Mouse (Mus musculus) kidney, embryonic 16.5 days (tissue): ENCODE results near the gene Hist2h2ac. TPM values are rescaled to one million over a fixed set of nuclear protein-coding genes. Genes with fewer than 3 reads are reported as not detected.
"Not testable (repeated sequence)": the region's sequence is repeated elsewhere in the genome, so short reads cannot be mapped to it uniquely, and the experiment has no call there.

Experiments
- ATAC-seq: fragments of 200-750 bp; cut with Nextera tagmentation; 2 replicates; pipeline ENCODE4 v1.8.0; 2017; ENCODE audit warnings: moderate TSS enrichment; ENCODE audit not compliant: low FRiP score, low TSS enrichment
- H3K27ac ChIP-seq: fragments of 300-500 bp; sonication (generic); 2 replicates; pipeline ENCODE4 v1.5.1; 2014; ENCODE audit warnings: low read length
- H3K27me3 ChIP-seq: fragments of 300-500 bp; sonication (generic); 2 replicates; pipeline ENCODE4 v1.6.1; 2014; ENCODE audit warnings: low read length, control low read depth, mixed read lengths; ENCODE audit not compliant: insufficient read depth
- H3K36me3 ChIP-seq: fragments of 300-500 bp; sonication (generic); 2 replicates; pipeline ENCODE4 v1.6.1; 2014; ENCODE audit warnings: low read length, control low read depth, mixed read lengths; ENCODE audit not compliant: insufficient read depth
- H3K4me1 ChIP-seq: fragments of 300-500 bp; sonication (generic); 2 replicates; pipeline ENCODE4 v1.6.1; 2014; ENCODE audit warnings: low read length, control low read depth, mixed read lengths; ENCODE audit not compliant: insufficient read depth
- H3K4me2 ChIP-seq: fragments of 300-500 bp; sonication (generic); replicated peaks from 2 replicates; pipeline ENCODE4 v1.6.1; 2014; ENCODE audit warnings: low read depth, low read length
- H3K4me3 ChIP-seq: fragments of 300-500 bp; sonication (generic); 2 replicates; pipeline ENCODE4 v1.5.1; 2014; ENCODE audit warnings: mild to moderate bottlenecking, low read length
- H3K9ac ChIP-seq: fragments of 300-500 bp; sonication (generic); replicated peaks from 2 replicates; pipeline ENCODE4 v1.6.1; 2014; ENCODE audit warnings: low read length
- H3K9me3 ChIP-seq: fragments of 300-500 bp; sonication (generic); 2 replicates; pipeline ENCODE4 v1.6.1; 2016; ENCODE audit warnings: low read length, control low read depth
- WGBS: fragments of 180-500 bp; shearing (Covaris S2); extraction: QIAGEN DNeasy Blood & Tissue Kit; methylation state at CpG from one replicate; pipeline ENCODE4 v1.1.7; 2014; 5-methylcytosine and 5-hydroxymethylcytosine counted together
- polyA plus RNA-seq: library from polyadenylated mRNA; unstranded; fragments of >200 nt; fragmentation: Nextera tagmentation; extraction: Ambion mirVana; gene quantifications from 2 replicates; pipeline ENCODE4 v1.2.1, GENCODE M21; 2015

The Hist2h2ac gene
- 7.0 and 7.5 TPM in 2 replicates for polyA plus RNA-seq

- Histone ChIP-seq H3K27ac (peak within 1 kb of the TSS; percentile 100), H3K9me3 (no peaks in the 10 kb centered on the region), H3K4me1 (peaks cover 49% of the 10 kb centered on the region), H3K27me3 (no peaks in the 10 kb centered on the region), H3K4me2 (peak within 1 kb of the TSS; percentile 77), H3K9ac (peak within 1 kb of the TSS; percentile 89), H3K4me3 (peak within 1 kb of the TSS; percentile 72), H3K36me3 (no peaks in the 10 kb centered on the region)
- WGBS = under 1% methylated on average over 43 of the region's 43 CpGs
- peak; percentile 94 for ATAC-seq
Measured at GRCm38 (mm10) chr3:96220765-96221639, at the start of gene Hist2h2ac, which contains the start of gene Hist2h2be. TSS of gene Hist2h2ac (minus strand) at chr3:96220880. TSS of gene Hist2h2be (plus strand) at chr3:96221119.

GRCm38 (mm10) chr3:96269511-96270474, 49.1 kb upstream of the Hist2h2ac start, which contains the start of gene Hist2h2bb:
TSS of gene Hist2h2bb (plus strand) at chr3:96269752.
- peak; percentile 96 for ATAC-seq

GRCm38 (mm10) chr3:96268776-96269378, 48.2 kb upstream of the Hist2h2ac start:
- H3K36me3 ChIP-seq, H3K9me3 ChIP-seq, H3K27me3 ChIP-seq: not testable (repeated sequence)
- peak overlapping the region; percentile 66 for H3K4me3 ChIP-seq
- 2% methylated on average over 9 of the region's 44 CpGs for WGBS
- peak overlapping the region; percentile 69 for H3K9ac ChIP-seq
- peak overlapping the region; percentile 98 for H3K27ac ChIP-seq
- peaks cover 23% of the 10 kb centered on the region for H3K4me1 ChIP-seq
- H3K4me2 ChIP-seq = peak overlapping the region; percentile 67
- ATAC-seq = peak; percentile 53

More at GRCm38 (mm10) chr3:96269511-96270474, 49.1 kb upstream of the Hist2h2ac start, which contains the start of gene Hist2h2bb:
- H3K4me3 ChIP-seq = peak within 1 kb of the TSS; percentile 66
- no peaks in the 10 kb centered on the region for H3K9me3 ChIP-seq
- H3K9ac ChIP-seq = peak within 1 kb of the TSS; percentile 85
- WGBS = under 1% methylated on average over 45 of the region's 45 CpGs
- H3K4me2 ChIP-seq = peak within 1 kb of the TSS; percentile 90
- H3K4me1 ChIP-seq = peaks cover 14% of the 10 kb centered on the region
- no peaks in the 10 kb centered on the region for H3K36me3 ChIP-seq
- no peaks in the 10 kb centered on the region for H3K27me3 ChIP-seq
- H3K27ac ChIP-seq = peak within 1 kb of the TSS; percentile 98

- Histone ChIP-seq H3K9me3 (no peaks in the 10 kb centered on the region), H3K27ac (peak within 1 kb of the TSS; percentile 98), H3K36me3 (no peaks in the 10 kb centered on the region), H3K4me1 (peaks cover 24% of the 10 kb centered on the region), H3K27me3 (no peaks in the 10 kb centered on the region), H3K9ac (peak within 1 kb of the TSS; percentile 69), H3K4me2 (peak within 1 kb of the TSS; percentile 67), H3K4me3 (peak within 1 kb of the TSS; percentile 66)
- ATAC-seq = peak; percentile 73
- 19% methylated on average over 28 of the region's 30 CpGs for WGBS
Measured at GRCm38 (mm10) chr3:96268051-96268775, 47.5 kb upstream of the Hist2h2ac start, which contains the start of gene Hist2h3b. TSS of gene Hist2h3b (plus strand) at chr3:96268654.

GRCm38 (mm10) chr3:96267541-96267940, 46.9 kb upstream of the Hist2h2ac start:
- ATAC-seq = no peak
- Histone ChIP-seq H3K27ac (peak overlapping the region; percentile 97), H3K9me3 (no peaks in the 10 kb centered on the region), H3K4me3 (no peak overlapping the region), H3K4me2 (0 out of 2 replicates have a peak overlapping the region, but pooled peaks have one; percentile 50), H3K9ac (peak overlapping the region; percentile 26), H3K27me3 (no peaks in the 10 kb centered on the region), H3K36me3 (no peaks in the 10 kb centered on the region), H3K4me1 (peaks cover 24% of the 10 kb centered on the region)
- WGBS = 76% methylated on average over 4 of the region's 4 CpGs

GRCm38 (mm10) chr3:96266132-96266710, 45.5 kb upstream of the Hist2h2ac start:
- no peaks in the 10 kb centered on the region for H3K36me3 ChIP-seq
- H3K4me3 ChIP-seq = no peak overlapping the region
- no peak overlapping the region for H3K27ac ChIP-seq
- H3K27me3 ChIP-seq = no peaks in the 10 kb centered on the region
- no peak for ATAC-seq
- WGBS = 90% methylated on average over 8 of the region's 8 CpGs
- no peak overlapping the region for H3K4me2 ChIP-seq
- no peak overlapping the region for H3K9ac ChIP-seq
- no peaks in the 10 kb centered on the region for H3K9me3 ChIP-seq
- peaks cover 32% of the 10 kb centered on the region for H3K4me1 ChIP-seq

- peaks cover 32% of the 10 kb centered on the region for H3K4me1 ChIP-seq
- H3K9ac ChIP-seq = peak overlapping the region; percentile 71
- H3K9me3 ChIP-seq = no peaks in the 10 kb centered on the region
- 72% methylated on average over 7 of the region's 7 CpGs for WGBS
- ATAC-seq = no peak
- peak overlapping the region; percentile 55 for H3K4me3 ChIP-seq
- H3K27me3 ChIP-seq = no peaks in the 10 kb centered on the region
- peak overlapping the region; percentile 99 for H3K27ac ChIP-seq
- no peaks in the 10 kb centered on the region for H3K36me3 ChIP-seq
- H3K4me2 ChIP-seq = peak overlapping the region; percentile 79
Measured at GRCm38 (mm10) chr3:96264404-96264949, 43.8 kb upstream of the Hist2h2ac start.

GRCm38 (mm10) chr3:96263558-96264403, 43.1 kb upstream of the Hist2h2ac start:
- ATAC-seq = peak; percentile 40; the same call in 1 of the 2 replicates
- WGBS = 4% methylated on average over 27 of the region's 27 CpGs

More at GRCm38 (mm10) chr3:96263558-96264403, 43.1 kb upstream of the Hist2h2ac start:
- H3K36me3 ChIP-seq = no peaks in the 10 kb centered on the region
- peak overlapping the region; percentile 55 for H3K4me3 ChIP-seq
- H3K27ac ChIP-seq = peak overlapping the region; percentile 99
- H3K4me1 ChIP-seq = peaks cover 32% of the 10 kb centered on the region
- H3K9me3 ChIP-seq = no peaks in the 10 kb centered on the region
- H3K9ac ChIP-seq = peak overlapping the region; percentile 71
- H3K27me3 ChIP-seq = no peaks in the 10 kb centered on the region
- H3K4me2 ChIP-seq = peak overlapping the region; percentile 79
